Mouse (Mus musculus) gastrocnemius, adult 2 months (tissue): Measurements from ENCODE around the gene Fam13c. TPM values are rescaled to one million over a fixed set of nuclear protein-coding genes. Genes with fewer than 3 reads are reported as not detected.
A peak's percentile ranks its signal among the peaks of the same experiment; 100 is the strongest.

Experiments used
- DNase-seq: peaks from one replicate; pipeline ENCODE4 v3.0.0; 2022
- H3K27ac ChIP-seq: fragments of 200-600 bp; 2 replicates; pipeline ENCODE4 v1.8.1; 2022; ENCODE audit warnings: mild to moderate bottlenecking
- H3K4me3 ChIP-seq: fragments of 200-600 bp; 2 replicates; pipeline ENCODE4 v1.8.1; 2022; ENCODE audit warnings: mild to moderate bottlenecking, moderate library complexity
- CTCF ChIP-seq: fragments of 200-600 bp; IDR thresholded peaks from 2 replicates; pipeline ENCODE4 v1.8.1; 2022; ENCODE audit warnings: antibody characterized with exemption, mild to moderate bottlenecking, moderate library complexity
- intact Hi-C: fragments of 180-260 bp; cut with DNase I; formaldehyde crosslinking; loops from one replicate; pipeline ENCODE4 v1.15.1; 2025
- total RNA-seq, 2 experiments: library from RNA; stranded (reverse); gene quantifications; 2 replicates each; pipeline ENCODE4 v1.2.3; 2021

Fam13c gene
- total RNA-seq, 2 experiments from 2014 or later = 5.2 to 7.0 TPM

GRCm38 (mm10) chr10:70507880-70508279 is 67.6 kb downstream of the Fam13c start:
- TF ChIP-seq CTCF = peak; percentile 43
- Histone ChIP-seq H3K4me3 (no peak overlapping the region), H3K27ac (no peak overlapping the region)
- intact Hi-C loops = no loop called here
- DNase-seq = no peak

GRCm38 (mm10) chr10:70514848-70515247 is 74.6 kb downstream of the Fam13c start:
- no peak for DNase-seq
- Histone ChIP-seq H3K27ac (no peak overlapping the region), H3K4me3 (no peak overlapping the region)
- no peak for TF ChIP-seq CTCF
- intact Hi-C loops = no loop called here

DNA sequence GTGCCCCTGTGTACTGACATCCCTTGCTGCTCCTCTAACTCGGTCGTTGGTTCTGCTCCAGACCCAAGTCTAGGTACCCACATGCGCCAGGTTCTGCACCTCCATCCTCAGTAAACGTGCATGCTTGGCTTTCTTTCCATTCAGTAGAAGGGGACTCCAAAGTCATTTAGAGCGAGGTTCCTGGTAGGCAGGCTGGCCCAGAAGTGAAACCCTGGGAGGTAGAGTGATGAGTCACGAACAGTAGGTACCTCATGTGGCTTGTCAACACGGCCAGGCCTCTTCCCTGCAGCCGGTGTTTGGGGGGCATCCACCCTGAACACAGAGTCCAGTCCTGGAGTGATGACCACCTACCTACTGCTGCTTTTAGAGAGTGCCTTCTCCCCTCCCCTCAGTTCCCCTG is 76.4 kb downstream of the Fam13c start:
- no peak for TF ChIP-seq CTCF
- intact Hi-C loops = no loop called here
- Histone ChIP-seq H3K4me3 (no peak overlapping the region), H3K27ac (no peak overlapping the region)
- DNase-seq = no peak

GRCm38 (mm10) chr10:70519640-70520099 is 79.4 kb downstream of the Fam13c start:
- intact Hi-C loops = no loop called here
- DNase-seq = no peak
- Histone ChIP-seq H3K4me3 (peak overlapping the region; percentile 69), H3K27ac (no peak overlapping the region)
- no peak for TF ChIP-seq CTCF

DNA sequence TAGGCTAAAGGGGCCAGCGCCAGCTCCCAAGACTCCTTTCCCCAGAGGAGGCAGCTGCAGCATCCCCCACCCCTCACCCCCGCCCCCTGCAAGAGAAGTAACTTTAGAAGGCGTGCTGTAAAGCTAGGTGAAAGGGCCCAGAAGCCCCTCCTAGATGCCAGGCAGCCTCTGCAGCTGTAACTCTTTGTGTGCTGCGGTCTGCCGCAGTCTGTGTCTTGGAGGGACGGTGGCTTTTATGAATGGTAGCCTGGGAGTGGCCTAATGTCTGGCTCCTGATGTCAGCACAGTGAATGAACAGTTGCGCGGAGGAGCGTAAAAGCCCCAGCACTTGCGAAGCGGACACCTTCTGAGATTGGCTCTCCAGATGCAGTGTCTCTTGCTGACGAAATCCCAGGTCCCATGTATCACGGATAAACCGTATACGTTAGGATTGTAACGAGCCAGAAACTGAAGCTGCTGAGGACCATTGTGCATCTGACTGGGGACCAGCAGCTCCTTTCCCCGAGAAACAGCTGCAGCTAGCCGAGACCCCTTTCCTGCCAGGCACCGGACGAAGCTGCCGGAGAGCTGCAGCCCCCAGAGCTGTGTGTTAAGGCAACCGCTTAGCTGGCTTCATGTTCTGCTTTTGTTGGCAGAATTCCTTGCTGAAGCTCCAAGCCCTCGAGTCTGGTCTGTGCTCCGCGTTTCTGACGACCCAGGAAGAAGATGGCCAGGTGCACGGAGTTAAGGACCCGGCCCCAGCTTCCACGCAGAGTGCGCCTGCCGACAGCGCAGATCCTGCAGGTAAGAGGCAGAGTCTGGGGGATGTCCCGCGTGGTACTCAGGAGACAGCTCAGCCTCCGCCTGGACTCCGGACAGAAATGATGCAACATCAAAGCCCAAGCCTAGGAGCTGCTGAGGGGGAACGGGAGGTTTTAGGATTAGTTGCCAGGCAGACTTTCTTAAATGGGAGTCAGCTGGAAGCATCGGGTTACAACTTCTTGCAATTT is 80.2 kb downstream of the Fam13c start:
- TF ChIP-seq CTCF = no peak
- intact Hi-C loops = no loop called here
- H3K4me3 ChIP-seq = peak overlapping the region; percentile 69
- DNase-seq = peak; percentile 66
- peak overlapping the region; percentile 40; the same call in 1 of the 2 replicates for H3K27ac ChIP-seq

DNA sequence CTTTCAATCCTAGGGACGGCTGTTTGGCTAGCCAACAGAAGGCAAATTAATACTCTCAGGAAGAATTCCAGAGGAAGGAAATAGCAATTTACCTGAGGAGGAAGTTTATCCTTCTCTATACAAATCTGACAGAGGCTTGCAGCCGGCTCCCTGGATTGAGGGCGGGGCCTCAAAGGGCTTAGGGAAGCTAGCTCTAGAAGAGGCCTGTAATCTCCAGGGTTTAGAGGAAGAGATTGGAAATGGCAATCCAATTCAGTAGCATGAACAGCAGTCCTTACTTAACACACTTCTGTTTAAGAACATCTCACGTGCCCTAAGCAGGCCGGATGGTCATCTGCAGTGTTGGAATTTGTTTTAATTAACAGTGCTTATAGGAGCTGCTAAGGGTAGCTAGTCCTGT is 81.1 kb downstream of the Fam13c start:
- intact Hi-C loops = no loop called here
- Histone ChIP-seq H3K27ac (peak overlapping the region; percentile 40), H3K4me3 (peak overlapping the region; percentile 69)
- DNase-seq = no peak
- TF ChIP-seq CTCF = no peak

DNA sequence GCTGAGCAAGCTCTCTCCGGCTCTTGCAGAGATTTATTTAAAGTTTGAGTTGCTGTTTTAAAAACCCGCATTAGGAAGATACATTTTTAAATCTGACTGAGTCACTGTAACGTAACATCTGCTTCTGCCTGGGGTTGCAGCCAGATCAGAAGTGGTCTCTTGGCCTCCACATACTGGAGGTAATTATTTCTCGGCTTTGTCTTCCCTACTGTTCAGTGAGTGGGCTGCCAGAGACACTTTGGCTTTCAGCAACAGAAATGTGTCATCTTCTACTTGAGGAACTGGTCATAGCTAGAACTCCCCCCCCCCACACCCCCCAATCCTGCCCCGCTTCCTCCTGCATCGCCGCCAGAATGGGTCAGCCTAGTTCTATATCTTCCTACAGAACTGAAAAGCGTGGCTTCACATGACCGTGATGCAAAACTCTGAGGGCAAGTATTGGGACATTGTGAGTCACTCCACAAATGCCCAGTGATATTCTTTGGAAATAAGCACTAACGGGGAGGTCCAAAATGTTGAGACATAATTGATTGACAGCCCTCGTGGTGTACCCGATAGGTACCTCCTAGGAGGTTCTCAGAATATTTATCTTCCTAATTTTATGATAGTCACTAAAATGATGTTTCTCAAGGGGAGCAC is 90.0 kb downstream of the Fam13c start:
- intact Hi-C loops = no loop called here
- H3K27ac ChIP-seq = 0 out of 2 replicates have a peak overlapping the region, but pooled peaks have one; percentile 52
- no peak overlapping the region for H3K4me3 ChIP-seq
- TF ChIP-seq CTCF = no peak
- no peak for DNase-seq

- no peak for DNase-seq
- Histone ChIP-seq H3K4me3 (no peak overlapping the region), H3K27ac (no peak overlapping the region)
- no peak for TF ChIP-seq CTCF
- intact Hi-C loops = no loop called here
Observed at GRCm38 (mm10) chr10:70532249-70532648, 92.0 kb downstream of the Fam13c start.

- Histone ChIP-seq H3K27ac (peak overlapping the region; percentile 71), H3K4me3 (peak overlapping the region; percentile 45)
- no peak for TF ChIP-seq CTCF
- intact Hi-C loops = no loop called here
- DNase-seq = peak; percentile 45
Observed at GRCm38 (mm10) chr10:70533301-70533781, 93.1 kb downstream of the Fam13c start.

DNA sequence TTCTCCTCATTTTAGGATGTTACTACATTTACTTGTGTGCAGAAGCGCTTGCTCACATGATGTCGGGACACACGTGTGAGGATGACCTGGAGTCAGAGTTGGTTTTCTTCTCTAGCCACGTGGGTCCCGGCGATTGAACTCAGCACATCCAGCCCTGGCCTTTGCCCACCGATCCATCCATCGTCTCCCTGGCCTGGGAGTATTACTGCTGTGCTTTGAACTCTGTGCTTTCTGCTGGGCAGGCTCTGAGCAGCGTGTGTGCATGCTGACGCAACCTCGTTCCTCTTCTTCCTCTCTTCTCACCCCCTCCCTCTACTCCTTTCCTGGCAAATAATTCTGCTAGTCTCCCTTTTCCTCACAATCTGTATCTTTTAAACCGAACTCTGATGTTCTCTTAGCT is 93.7 kb downstream of the Fam13c start:
- DNase-seq = no peak
- H3K4me3 ChIP-seq = no peak overlapping the region
- intact Hi-C loops = no loop called here
- TF ChIP-seq CTCF = no peak
- peak overlapping the region; percentile 59; the same call in 1 of the 2 replicates for H3K27ac ChIP-seq

DNA sequence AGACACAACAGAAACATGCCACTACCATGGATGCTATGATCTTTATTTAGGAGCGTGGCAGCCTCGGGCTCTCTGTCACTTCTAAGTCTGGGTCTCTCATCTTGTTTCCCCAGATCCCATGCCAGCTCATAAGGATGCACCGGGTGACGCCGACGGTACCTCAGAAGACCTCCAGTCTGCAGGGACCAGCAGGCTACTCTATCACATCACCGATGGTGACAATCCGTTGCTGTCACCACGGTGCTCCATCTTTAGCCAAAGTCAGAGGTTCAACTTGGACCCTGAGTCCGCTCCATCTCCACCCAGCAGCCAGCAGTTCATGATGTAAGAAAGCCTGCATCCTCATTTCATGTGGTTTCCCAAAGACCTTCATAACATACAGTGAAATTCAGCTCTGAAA is 94.3 kb downstream of the Fam13c start:
- intact Hi-C loops = no loop called here
- no peak overlapping the region for H3K4me3 ChIP-seq
- DNase-seq = no peak
- H3K27ac ChIP-seq = no peak overlapping the region
- TF ChIP-seq CTCF = no peak

GRCm38 (mm10) chr10:70535401-70535800 is 95.1 kb downstream of the Fam13c start:
- H3K27ac ChIP-seq = no peak overlapping the region
- H3K4me3 ChIP-seq = no peak overlapping the region
- no peak for TF ChIP-seq CTCF
- intact Hi-C loops = no loop called here
- DNase-seq = no peak

GRCm38 (mm10) chr10:70537694-70538093 is 97.4 kb downstream of the Fam13c start:
- H3K27ac ChIP-seq = no peak overlapping the region
- intact Hi-C loops = no loop called here
- no peak for DNase-seq
- no peak overlapping the region for H3K4me3 ChIP-seq
- TF ChIP-seq CTCF = no peak
